ENCODE assay signal across 12 mouse cellular contexts in the genomic region with DNA sequence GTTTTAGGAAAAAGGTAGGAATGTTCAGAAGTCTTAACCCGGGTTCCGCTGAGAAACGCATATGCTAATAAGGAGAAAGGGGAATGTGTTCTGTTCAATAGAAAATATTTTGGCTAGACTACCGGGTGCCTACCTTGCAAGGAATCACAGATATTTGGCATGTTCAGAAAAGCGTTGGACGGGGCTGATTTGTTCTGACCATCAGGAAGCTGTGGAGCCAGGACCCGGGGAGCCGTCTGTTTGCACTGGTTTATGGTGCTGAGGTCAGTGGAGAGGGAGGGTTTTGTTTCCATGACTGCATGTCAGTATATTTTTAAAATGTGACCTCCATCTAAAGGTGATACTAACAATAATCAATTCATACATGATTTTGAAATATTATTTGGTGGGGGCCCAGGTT. TPM values are rescaled to one million over a fixed set of nuclear protein-coding genes. Genes with fewer than 3 reads are reported as not detected.
A peak's percentile ranks its signal among the peaks of the same experiment; 100 is the strongest.
DNase-seq lines count a peak whose midpoint lies in the region; ATAC-seq and TF ChIP-seq lines count a peak whose summit lies in the region.
"Had no signal": no experiment of that assay in that cellular context is flagged by ENCODE, and none has a peak within 500 bp of the region (broad histone marks: within the 10 kb centered on the region; RNA-seq: fewer than 3 reads in every experiment).

No protein-coding gene starts in this region.

- H3K4me2 ChIP-seq in heart, embryonic 11.5 days: no peak overlapping the region
- peak overlapping the region; percentile 12 for H3K4me2 ChIP-seq in embryonic facial prominence, embryonic 12.5 days (replicated peaks)
- H3K4me2 ChIP-seq in hindbrain, embryonic 11.5 days (replicated peaks; ENCODE audit: low read depth, low read length): 0 out of 2 replicates have a peak overlapping the region, but pooled peaks have one; percentile 9
- peak overlapping the region; percentile 31 for H3K4me2 ChIP-seq in midbrain, embryonic 14.5 days (ENCODE audit: low read length)
- no peak overlapping the region for H3K4me2 ChIP-seq in kidney, embryonic 14.5 days (replicated peaks; ENCODE audit: low read depth, low read length)

- H3K27me3 ChIP-seq in heart, embryonic 11.5 days (ENCODE audit: control insufficient read depth, insufficient read depth, low read length): no peaks in the 10 kb centered on the region
- peaks cover 1% of the 10 kb centered on the region; the same call in 1 of the 2 replicates for H3K27me3 ChIP-seq in heart, adult 2 months (ENCODE audit: control insufficient read depth, insufficient read depth, low read length)
- no peaks in the 10 kb centered on the region for H3K27me3 ChIP-seq in embryonic facial prominence, embryonic 12.5 days
- H3K27me3 ChIP-seq in hindbrain, embryonic 11.5 days (ENCODE audit: control insufficient read depth, insufficient read depth, low read length): no peaks in the 10 kb centered on the region
- no peaks in the 10 kb centered on the region for H3K27me3 ChIP-seq in midbrain, embryonic 14.5 days (ENCODE audit: control insufficient read depth, insufficient read depth, low read length)
- H3K27me3 ChIP-seq in kidney, embryonic 14.5 days (ENCODE audit: control insufficient read depth, insufficient read depth, low read length): no peaks in the 10 kb centered on the region
- H3K27me3 ChIP-seq: Patski had no signal

- intact Hi-C loops in heart, adult 2 months (cut with DNase I): no loop called here

- no peak for ATAC-seq in heart, embryonic 11.5 days (replicated peaks; ENCODE audit: insufficient number of reproducible peaks, low FRiP score, low TSS enrichment)
- no peak for ATAC-seq in embryonic facial prominence, embryonic 12.5 days (ENCODE audit: insufficient number of reproducible peaks, insufficient read depth, low FRiP score, low TSS enrichment)
- peak; percentile 43; the same call in 1 of the 2 replicates for ATAC-seq in hindbrain, embryonic 11.5 days (ENCODE audit: low FRiP score)
- peak; percentile 27; the same call in 1 of the 2 replicates for ATAC-seq in midbrain, embryonic 14.5 days (ENCODE audit: low FRiP score, low TSS enrichment)
- no peak for ATAC-seq in kidney, embryonic 14.5 days (ENCODE audit: low FRiP score, low TSS enrichment)
- ATAC-seq: Patski had no signal

- 76% methylated on average over 8 of the region's 8 CpGs for WGBS in heart, embryonic 11.5 days (ENCODE audit: insufficient replicate concordance)
- WGBS in heart, adult 2 months: 85% methylated on average over 8 of the region's 8 CpGs
- WGBS in embryonic facial prominence, embryonic 12.5 days: 57% methylated on average over 8 of the region's 8 CpGs
- 60% methylated on average over 8 of the region's 8 CpGs for WGBS in hindbrain, embryonic 11.5 days
- WGBS in midbrain, embryonic 14.5 days: 34% methylated on average over 8 of the region's 8 CpGs
- WGBS in kidney, embryonic 14.5 days: 75% methylated on average over 8 of the region's 8 CpGs

- no peak for TF ChIP-seq POLR2A in heart, adult 2 months (IDR thresholded peaks at IDR 0.05; ENCODE audit: insufficient read depth, low read depth, low read length)

- H3K79me2 ChIP-seq in heart, adult 2 months (replicated peaks; ENCODE audit: control insufficient read depth, insufficient read depth, low read length): no peaks in the 10 kb centered on the region

- peaks cover 3% of the 10 kb centered on the region; the same call in 1 of the 2 replicates for H3K4me1 ChIP-seq in heart, embryonic 11.5 days (ENCODE audit: control insufficient read depth, insufficient read depth, low read length)
- no peaks in the 10 kb centered on the region; the same call in 1 of the 2 replicates for H3K4me1 ChIP-seq in heart, adult 2 months (ENCODE audit: control insufficient read depth, insufficient read depth, low read length)
- peaks cover 19% of the 10 kb centered on the region for H3K4me1 ChIP-seq in embryonic facial prominence, embryonic 12.5 days
- no peaks in the 10 kb centered on the region; the same call in 1 of the 2 replicates for H3K4me1 ChIP-seq in hindbrain, embryonic 11.5 days (replicated peaks; ENCODE audit: control insufficient read depth, insufficient read depth, low read length)
- H3K4me1 ChIP-seq in midbrain, embryonic 14.5 days (ENCODE audit: control insufficient read depth, insufficient read depth, low read length): peaks cover 26% of the 10 kb centered on the region; the same call in 1 of the 2 replicates
- peaks cover 4% of the 10 kb centered on the region; the same call in 1 of the 2 replicates for H3K4me1 ChIP-seq in kidney, embryonic 14.5 days (ENCODE audit: control insufficient read depth, insufficient read depth, low read length)

- H3K36me3 ChIP-seq in heart, embryonic 11.5 days (ENCODE audit: control insufficient read depth, insufficient read depth, low read length): no peaks in the 10 kb centered on the region
- no peaks in the 10 kb centered on the region for H3K36me3 ChIP-seq in heart, adult 2 months (ENCODE audit: control insufficient read depth, insufficient read depth, low read length)
- H3K36me3 ChIP-seq in embryonic facial prominence, embryonic 12.5 days: no peaks in the 10 kb centered on the region
- no peaks in the 10 kb centered on the region for H3K36me3 ChIP-seq in hindbrain, embryonic 11.5 days (ENCODE audit: control insufficient read depth, insufficient read depth, low read length)
- H3K36me3 ChIP-seq in midbrain, embryonic 14.5 days (ENCODE audit: control insufficient read depth, insufficient read depth, low read length): no peaks in the 10 kb centered on the region
- H3K36me3 ChIP-seq in kidney, embryonic 14.5 days (ENCODE audit: control insufficient read depth, insufficient read depth, low read length): no peaks in the 10 kb centered on the region

- no peak for TF ChIP-seq EP300 in heart, adult 2 months (IDR thresholded peaks at IDR 0.05; ENCODE audit: insufficient read depth, low read depth, low read length)

- H3K4me3 ChIP-seq in heart, embryonic 11.5 days (ENCODE audit: low read depth, low read length): no peak overlapping the region
- no peak overlapping the region for H3K4me3 ChIP-seq in heart, adult 2 months
- H3K4me3 ChIP-seq in embryonic facial prominence, embryonic 12.5 days: no peak overlapping the region
- no peak overlapping the region for H3K4me3 ChIP-seq in hindbrain, embryonic 11.5 days (ENCODE audit: low read depth, low read length)
- H3K4me3 ChIP-seq in midbrain, embryonic 14.5 days (replicated peaks; ENCODE audit: low read depth, low read length): no peak overlapping the region
- H3K4me3 ChIP-seq in kidney, embryonic 14.5 days (ENCODE audit: low read length): no peak overlapping the region

- no peaks in the 10 kb centered on the region for H3K9me3 ChIP-seq in heart, embryonic 11.5 days (replicated peaks; ENCODE audit: control insufficient read depth, low read length)
- H3K9me3 ChIP-seq in embryonic facial prominence, embryonic 12.5 days: no peaks in the 10 kb centered on the region
- no peaks in the 10 kb centered on the region for H3K9me3 ChIP-seq in hindbrain, embryonic 11.5 days (ENCODE audit: control insufficient read depth, low read length)
- no peaks in the 10 kb centered on the region for H3K9me3 ChIP-seq in midbrain, embryonic 14.5 days (ENCODE audit: control insufficient read depth, low read length)
- H3K9me3 ChIP-seq in kidney, embryonic 14.5 days (ENCODE audit: control insufficient read depth, low read length): no peaks in the 10 kb centered on the region

- no peak for TF ChIP-seq CTCF in heart, adult 2 months (IDR thresholded peaks at IDR 0.05)

- H3K27ac ChIP-seq in heart, embryonic 11.5 days (ENCODE audit: low read depth, low read length): peak overlapping the region; percentile 29; the same call in 1 of the 2 replicates
- H3K27ac ChIP-seq in heart, adult 2 months: no peak overlapping the region
- H3K27ac ChIP-seq in embryonic facial prominence, embryonic 12.5 days: peak overlapping the region; percentile 70
- H3K27ac ChIP-seq in hindbrain, embryonic 11.5 days (ENCODE audit: low read depth, low read length): peak overlapping the region; percentile 70
- H3K27ac ChIP-seq in midbrain, embryonic 14.5 days (replicated peaks; ENCODE audit: low read depth, low read length): peak overlapping the region; percentile 66
- no peak overlapping the region for H3K27ac ChIP-seq in kidney, embryonic 14.5 days (ENCODE audit: low read depth, low read length)
- H3K27ac ChIP-seq: liver, embryonic 14.5 days had no signal

- no peak overlapping the region for H3K9ac ChIP-seq in heart, embryonic 11.5 days (ENCODE audit: low read depth, low read length)
- no peak overlapping the region for H3K9ac ChIP-seq in heart, adult 2 months (ENCODE audit: low read depth, low read length)
- no peak overlapping the region for H3K9ac ChIP-seq in embryonic facial prominence, embryonic 12.5 days
- no peak overlapping the region for H3K9ac ChIP-seq in hindbrain, embryonic 11.5 days (ENCODE audit: low read depth, low read length)
- no peak overlapping the region for H3K9ac ChIP-seq in midbrain, embryonic 14.5 days (replicated peaks; ENCODE audit: low read length)
- H3K9ac ChIP-seq in kidney, embryonic 14.5 days (ENCODE audit: low read depth, low read length): no peak overlapping the region
- H3K9ac ChIP-seq: liver, embryonic 14.5 days had no signal

- DNase-seq in heart, adult 2 months: no peak
- DNase-seq in hindbrain, embryonic 11.5 days (ENCODE audit: low spot score): peak; percentile 41
- DNase-seq in midbrain, embryonic 14.5 days: peak; percentile 40
- DNase-seq in layer of hippocampus, postnatal 36 days: no peak
- DNase-seq in left cerebral cortex, adult 9 months (ENCODE audit: low spot score in 2 of 2): no peak
- DNase-seq: adrenal gland, postnatal 25 days; kidney, postnatal 4 days had no signal

RNA-seq across cellular contexts. Expression of a gene that starts 43.5 kb away (rescaled TPM):
- polyA plus RNA-seq in heart, embryonic 11.5 days (2014; fragmentation: Nextera tagmentation; extraction: Ambion mirVana): 0.77 and 1.3 TPM in 2 replicates
- total RNA-seq in heart, adult 2 months (2021): under 1 TPM; 0.10 to 0.64 TPM
- 0.02 and 0.18 TPM in 2 replicates for polyA plus RNA-seq in heart, adult 2 months (2012; rRNA removed)
- 5.2 and 6.4 TPM in 2 replicates for polyA plus RNA-seq in embryonic facial prominence, embryonic 12.5 days (2016; fragmentation: Nextera tagmentation; extraction: Ambion mirVana)
- polyA plus RNA-seq in hindbrain, embryonic 11.5 days (2014; fragmentation: Nextera tagmentation; extraction: Ambion mirVana): 14.3 and 19.7 TPM in 2 replicates
- polyA plus RNA-seq in midbrain, embryonic 14.5 days (2014; fragmentation: Nextera tagmentation; extraction: Ambion mirVana): 34.0 and 39.8 TPM in 2 replicates
- polyA plus RNA-seq in kidney, embryonic 14.5 days (2014; fragmentation: Nextera tagmentation; extraction: Ambion mirVana): 1.1 and 3.2 TPM in 2 replicates
- total RNA-seq in layer of hippocampus, postnatal 36 days (2021): 10 to 100 TPM; 21.7 to 33.0 TPM

Comparison
In these comparisons a context has a peak if more than half of its experiments do, and no peak if none do; other contexts are left out.
1. H3K27ac ChIP-seq: peak in heart, embryonic 11.5 days (single experiment), embryonic facial prominence, embryonic 12.5 days (single experiment), hindbrain, embryonic 11.5 days (single experiment) and midbrain, embryonic 14.5 days (single experiment); none in heart, adult 2 months (single experiment) and kidney, embryonic 14.5 days (single experiment).
2. ATAC-seq: peak in hindbrain, embryonic 11.5 days (single experiment) and midbrain, embryonic 14.5 days (single experiment); none in heart, embryonic 11.5 days (single experiment), embryonic facial prominence, embryonic 12.5 days (single experiment) and kidney, embryonic 14.5 days (single experiment).
3. H3K4me2 ChIP-seq: peak in embryonic facial prominence, embryonic 12.5 days (single experiment), hindbrain, embryonic 11.5 days (single experiment) and midbrain, embryonic 14.5 days (single experiment); none in heart, embryonic 11.5 days (single experiment) and kidney, embryonic 14.5 days (single experiment).
4. DNase-seq: peak in hindbrain, embryonic 11.5 days (single experiment) and midbrain, embryonic 14.5 days (single experiment); none in heart, adult 2 months (0 of 2), layer of hippocampus, postnatal 36 days (0 of 2) and left cerebral cortex, adult 9 months (0 of 2).